Mouse (Mus musculus) E14TG2a.4 (cell line): Measurements from ENCODE around the gene Ice2.

Experiments
- CTCF ChIP-seq: conservative IDR thresholded peaks from 2 replicates; pipeline ENCODE4 v1.5.1; 2014; ENCODE audit warnings: low read length
- NANOG ChIP-seq: IDR thresholded peaks from 2 replicates; pipeline ENCODE4 v1.6.1; 2014; ENCODE audit warnings: borderline replicate concordance, low read length, mixed read lengths
- POU5F1 ChIP-seq: IDR thresholded peaks from 2 replicates; pipeline ENCODE4 v1.6.1; 2014; ENCODE audit warnings: low read length, borderline replicate concordance

DNA sequence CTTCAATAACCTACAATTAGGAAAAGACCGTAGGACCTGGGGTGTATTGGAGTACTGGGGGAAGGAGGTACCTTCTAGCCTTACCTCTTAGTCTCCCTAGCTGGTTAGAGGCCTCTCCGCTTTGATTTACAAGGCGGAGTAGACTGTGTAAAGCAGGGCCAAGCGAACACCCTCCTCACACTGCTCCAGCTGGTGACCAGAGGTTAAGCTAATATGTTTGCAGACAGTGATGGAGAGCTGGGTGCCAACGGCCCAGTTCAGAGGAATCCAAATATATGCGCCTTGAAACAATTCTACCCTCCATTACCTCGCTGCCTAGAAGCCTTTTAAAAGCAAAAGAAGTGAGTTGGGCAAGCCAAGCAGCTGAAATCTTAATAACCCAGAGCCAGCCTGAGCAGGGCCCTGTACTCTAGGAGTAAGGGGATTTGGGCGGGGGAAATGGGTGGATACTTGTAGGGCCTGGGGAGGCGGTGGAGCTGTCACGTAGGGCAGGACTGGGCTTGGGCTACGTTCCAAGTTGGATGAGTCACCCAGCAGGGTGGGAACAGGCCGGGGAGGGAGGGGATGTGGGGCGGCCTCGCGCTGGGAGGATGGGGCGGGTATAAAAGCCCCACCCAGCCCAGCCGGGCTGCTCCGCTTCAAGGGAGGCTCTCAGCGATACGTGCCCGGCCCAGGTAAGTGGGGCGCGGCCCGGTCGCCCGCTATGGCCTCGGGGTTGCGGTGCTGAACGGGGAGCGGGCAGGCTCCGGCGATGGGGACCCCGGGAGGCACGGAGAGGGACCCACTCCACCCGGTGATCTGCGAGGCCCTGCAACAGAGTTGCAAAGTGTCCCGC is 55.6 kb downstream of the Ice2 start, which contains the start of gene Anxa2:
- TF ChIP-seq CTCF = no peak
- TF ChIP-seq NANOG = no peak
- no peak for TF ChIP-seq POU5F1
